Mouse (Mus musculus) kidney, adult 2 months (tissue): ENCODE measurements around the gene Mybl2.

Experiments
- CTCF ChIP-seq: fragments of 200-500 bp; conservative IDR thresholded peaks from 2 replicates; pipeline ENCODE4 v1.5.1; 2011; ENCODE audit warnings: low read depth, mild to moderate bottlenecking, control low read depth, low read length, moderate library complexity, mixed read lengths; ENCODE audit not compliant: insufficient read depth, insufficient read length
- POLR2A ChIP-seq: fragments of 200-500 bp; IDR thresholded peaks from one replicate; pipeline ENCODE4 v1.6.1; 2011; ENCODE audit warnings: low read depth, low read length, control low read depth

DNA sequence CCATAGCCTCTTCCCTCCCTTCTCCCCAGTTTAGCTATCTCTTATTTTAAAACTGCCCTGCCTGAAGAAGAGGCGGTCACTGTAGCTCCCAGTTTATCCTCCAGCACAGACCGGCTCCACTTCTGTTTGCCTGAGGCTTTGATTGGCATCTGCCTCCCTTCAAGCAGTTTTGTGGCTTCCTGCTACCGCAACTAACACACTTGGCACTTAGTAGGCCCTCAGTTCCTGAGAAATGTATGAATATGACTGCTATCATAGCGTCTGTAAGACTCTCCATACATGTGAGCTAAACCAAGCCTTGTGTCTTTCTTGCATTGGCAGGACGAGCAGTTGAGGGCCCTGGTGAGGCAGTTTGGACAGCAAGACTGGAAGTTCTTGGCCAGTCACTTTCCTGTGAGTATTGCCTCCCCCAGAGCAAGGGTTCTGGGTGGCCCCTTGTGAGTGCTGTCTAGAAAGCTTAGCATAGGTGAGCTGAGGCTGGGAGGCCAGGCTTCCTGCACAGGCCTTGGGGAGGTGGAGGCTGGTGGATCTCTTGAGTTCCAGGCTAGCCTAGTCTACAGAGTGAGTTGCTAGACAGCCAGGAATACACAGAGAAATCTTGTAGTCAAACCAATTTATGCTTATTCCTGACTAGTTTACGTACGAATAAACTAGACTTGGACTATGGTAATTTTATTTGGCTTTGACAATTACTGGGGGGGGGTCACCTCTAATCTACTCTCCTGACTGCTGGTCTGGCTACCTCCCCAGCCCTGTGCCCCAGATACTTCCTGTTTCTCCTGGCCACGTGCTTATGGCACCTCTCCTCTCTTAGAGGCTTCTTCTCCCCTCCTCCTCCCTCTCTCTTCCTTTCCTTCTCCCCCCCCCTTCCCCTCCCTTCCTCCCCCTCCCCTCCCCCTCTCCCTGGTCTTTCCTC is 7.0 kb downstream of the Mybl2 start:
- TF ChIP-seq CTCF (no peak), POLR2A (no peak)
